Mouse (Mus musculus) megakaryocyte, adult 5-6 weeks (primary cell): ENCODE data around the gene Leng9. TPM values are rescaled to one million over a fixed set of nuclear protein-coding genes. Genes with fewer than 3 reads are reported as not detected.
"Not testable (repeated sequence)": the region's sequence is repeated elsewhere in the genome, so short reads cannot be mapped to it uniquely, and the experiment has no call there.

Experiments used
- ATAC-seq: 2 replicates; pipeline ENCODE4 v1.8.0; 2016; ENCODE audit warnings: mild to moderate bottlenecking, inconsistent platforms; ENCODE audit not compliant: poor library complexity, severe bottlenecking
- total RNA-seq, 2 experiments: library from RNA; stranded (forward) in 1 of 2; stranded (reverse) in 1 of 2; fragments of 153-499, 151-499 nt in 1 of 2; fragments of 221-1000, 200-1000 nt in 1 of 2; gene quantifications; 2 replicates each; pipeline versions ENCODE4 v1.2.3 to v1.2.4; 2015 to 2017

The Leng9 gene
- total RNA-seq (2015) (2.6 and 3.0 TPM in 2 replicates), total RNA-seq (2017) (4.1 and 5.2 TPM in 2 replicates)

- ATAC-seq: peak; percentile 4; the same call in 1 of the 2 replicates
Measured at GRCm38 (mm10) chr7:4150059-4150541, at the start of gene Leng9. Gene Leng9 (minus strand): TSS chr7:4150374.

DNA sequence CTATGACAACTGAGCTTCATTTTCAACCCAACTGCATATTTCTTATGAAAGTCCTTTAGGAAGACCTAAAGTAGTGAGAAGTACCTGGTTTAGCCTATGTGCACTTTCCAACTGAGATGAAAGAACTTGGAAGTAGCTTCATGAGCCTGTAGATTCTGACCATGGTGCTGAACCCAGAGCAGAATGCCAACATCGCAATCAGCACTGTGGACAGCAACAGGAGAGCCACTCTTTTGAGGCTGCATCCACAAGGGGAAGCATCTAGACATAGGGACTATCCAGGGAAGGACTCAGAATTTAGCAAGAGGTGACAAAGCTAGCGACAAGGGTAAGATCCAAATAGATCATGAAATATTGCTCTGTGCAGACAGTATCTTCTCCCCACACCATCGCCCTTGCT lies 28.3 kb upstream of the Leng9 start:
- no peak for ATAC-seq

DNA sequence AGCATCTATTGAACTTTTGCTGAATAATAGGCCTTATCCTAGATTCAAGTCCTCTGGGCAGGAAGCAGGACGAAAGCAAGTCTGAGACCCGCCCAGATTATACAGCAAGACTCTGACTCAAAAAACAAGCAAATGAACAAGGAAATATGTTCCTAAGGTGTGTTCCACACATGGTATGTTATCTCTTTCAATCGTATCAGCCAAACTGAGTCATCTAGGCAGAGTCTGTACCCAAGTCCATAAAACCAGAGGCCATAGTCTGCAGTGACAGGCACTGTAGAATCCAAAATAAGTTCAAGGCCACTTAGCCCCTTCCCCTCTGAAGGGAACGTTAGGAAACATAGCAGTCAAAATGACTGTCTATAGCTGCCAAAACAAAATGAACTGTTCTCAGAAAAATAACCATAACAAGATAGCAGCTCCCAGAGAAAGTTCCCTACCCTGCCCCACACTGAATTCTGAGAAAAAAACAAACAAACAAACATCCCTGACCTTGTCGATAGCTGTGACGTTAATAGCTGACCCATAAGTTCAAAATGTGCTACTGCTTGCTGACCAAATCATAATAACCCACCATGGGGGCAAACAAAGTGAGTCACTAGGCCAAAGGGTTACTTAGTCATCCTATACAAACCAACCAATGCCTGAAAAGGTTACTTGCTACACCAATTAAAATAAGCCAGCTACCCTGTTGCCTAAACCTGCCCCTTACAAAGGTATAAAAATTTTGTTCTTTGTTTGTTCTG lies 20.2 kb upstream of the Leng9 start:
- ATAC-seq: no peak

- ATAC-seq: no peak
Measured at GRCm38 (mm10) chr7:4167098-4167497, 16.9 kb upstream of the Leng9 start.

GRCm38 (mm10) chr7:4165286-4165685 lies 15.1 kb upstream of the Leng9 start:
- ATAC-seq: no peak

GRCm38 (mm10) chr7:4164090-4164910 lies 14.1 kb upstream of the Leng9 start, which contains the start of gene Cdc42ep5:
Gene Cdc42ep5 (minus strand): TSS chr7:4164860.
- ATAC-seq: no peak

DNA sequence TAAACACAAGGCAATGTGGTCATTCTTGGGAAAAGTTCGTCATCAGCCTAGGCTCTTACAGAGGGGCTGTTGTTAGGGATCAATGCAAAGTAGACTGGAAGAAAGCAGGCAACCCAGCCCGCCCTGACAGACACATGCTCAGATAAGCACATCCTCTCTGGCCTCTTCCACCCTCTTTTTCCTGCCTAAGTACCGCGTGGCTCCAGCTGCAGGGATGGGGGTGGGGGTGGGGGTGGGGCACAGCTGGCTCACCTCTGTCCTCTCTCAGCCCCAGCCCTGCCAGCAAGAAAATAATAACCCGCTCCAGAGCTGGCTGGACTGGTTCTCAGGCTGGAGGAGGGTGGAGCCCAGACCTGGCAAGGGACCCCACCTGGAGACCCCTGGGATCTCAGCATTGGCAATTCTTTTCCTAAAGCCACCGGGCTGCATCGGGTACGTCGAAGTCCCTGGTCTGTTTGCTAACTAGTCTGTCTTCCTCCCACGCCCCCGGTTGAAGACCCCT lies 13.4 kb upstream of the Leng9 start:
- ATAC-seq: no peak

GRCm38 (mm10) chr7:4161596-4161995 lies 11.4 kb upstream of the Leng9 start:
- not testable (repeated sequence) for ATAC-seq

- no peak for ATAC-seq
Measured at GRCm38 (mm10) chr7:4154976-4155375, 4.8 kb upstream of the Leng9 start.

DNA sequence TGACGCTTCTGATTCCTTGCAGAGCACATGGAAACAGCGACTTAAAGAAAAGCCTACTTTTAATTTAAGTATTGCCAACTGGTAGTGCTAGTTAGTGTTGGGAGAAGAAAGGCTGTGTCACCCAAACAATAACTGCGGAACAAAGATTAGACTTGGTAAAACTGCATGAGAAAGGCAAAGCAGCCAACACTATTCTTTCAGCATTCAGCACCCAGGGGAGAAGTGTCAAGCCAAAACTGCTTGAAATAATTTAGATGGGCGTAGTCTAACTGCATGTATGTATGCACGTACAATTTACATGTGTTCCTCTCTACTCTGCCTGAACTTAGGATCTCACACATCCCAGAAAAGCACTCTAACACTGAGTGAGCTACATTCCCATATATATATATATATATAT lies 4.2 kb upstream of the Leng9 start:
- ATAC-seq: no peak

DNA sequence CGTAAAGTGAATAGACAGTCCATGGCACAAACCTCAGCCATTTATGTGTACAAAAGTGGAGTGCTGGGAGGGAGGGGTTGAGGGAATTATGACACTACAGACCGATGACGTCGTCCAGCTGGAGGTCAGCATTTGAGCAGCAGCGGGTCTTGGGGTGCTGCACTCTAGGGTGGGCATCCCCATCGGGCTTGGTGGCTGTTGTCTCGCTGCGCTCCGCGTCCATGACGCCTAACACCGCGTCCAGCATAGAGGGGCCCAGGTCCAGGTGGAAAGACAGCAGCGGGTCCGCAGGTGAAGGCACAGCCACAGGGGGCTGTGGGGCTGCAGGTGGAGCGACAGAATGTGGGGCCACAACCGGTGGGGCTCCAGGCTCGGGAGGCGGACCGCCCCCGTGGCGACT lies 1.1 kb upstream of the Leng9 start:
- no peak for ATAC-seq

- peak; percentile 18 for ATAC-seq
Measured at GRCm38 (mm10) chr7:4150811-4151221, 642 bp upstream of the Leng9 start.

DNA sequence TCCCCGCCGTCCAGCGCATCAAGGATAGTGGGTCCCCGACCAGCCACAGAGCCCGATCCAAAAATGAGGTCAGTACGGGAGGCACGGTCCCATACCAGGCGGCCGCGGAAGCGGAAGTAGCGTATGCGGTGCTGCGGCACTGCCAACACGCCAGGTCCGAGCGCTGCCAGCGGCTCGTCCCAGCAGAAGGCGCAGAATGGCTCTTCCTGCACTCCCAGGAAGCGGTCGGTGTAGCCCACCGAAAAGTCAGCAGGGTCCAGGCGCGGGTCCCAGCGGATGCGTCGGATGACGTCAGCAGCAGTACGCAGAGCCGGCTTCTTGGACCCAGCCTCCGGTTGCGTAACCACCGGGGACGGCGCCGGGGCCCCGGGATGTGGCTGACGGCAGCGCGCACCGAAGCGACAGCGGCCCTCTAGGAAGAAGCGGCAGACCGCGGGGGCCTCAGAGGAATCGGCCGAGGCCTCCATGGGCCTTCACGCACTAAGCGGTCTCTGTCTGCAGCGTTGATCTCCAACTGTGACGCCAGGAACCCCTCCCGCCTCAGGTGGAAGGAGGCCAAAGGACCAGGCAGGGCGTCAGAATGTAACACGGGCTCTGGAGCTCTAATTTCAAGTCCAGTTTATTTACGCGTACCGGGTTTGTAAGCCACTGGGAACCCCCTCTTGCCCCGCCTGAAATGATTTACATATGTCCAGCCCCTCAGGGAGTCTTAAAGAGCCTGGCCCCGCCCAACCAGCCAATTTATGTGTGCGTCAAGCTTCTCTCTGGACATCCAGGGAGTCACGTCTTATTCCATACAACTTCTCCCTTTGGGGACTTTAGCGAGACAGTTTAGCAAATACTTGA lies 742 bp downstream of the Leng9 start:
- peak; percentile 68 for ATAC-seq

- ATAC-seq: peak; percentile 20
Measured at GRCm38 (mm10) chr7:4148341-4149208, 1.6 kb downstream of the Leng9 start.

DNA sequence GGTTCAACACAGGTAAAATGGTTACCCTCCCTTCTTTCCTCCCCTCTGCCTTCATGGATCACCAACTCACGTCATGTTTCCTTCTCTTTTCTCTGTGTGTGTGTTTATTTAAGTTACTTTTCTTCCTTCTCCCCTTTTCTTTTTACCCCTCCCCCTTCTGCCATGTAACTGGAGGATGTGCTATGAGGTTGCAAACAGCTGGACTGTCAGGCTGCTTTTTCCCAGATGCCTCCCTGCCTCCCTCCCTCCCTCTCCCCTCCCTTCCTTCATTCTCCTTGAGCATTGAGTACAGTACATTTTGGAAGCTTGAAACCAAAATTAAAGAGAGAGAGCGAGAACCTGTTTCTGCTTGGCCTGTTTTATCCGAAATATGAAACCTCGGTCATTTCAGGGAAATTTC lies 2.3 kb downstream of the Leng9 start:
- no peak for ATAC-seq

DNA sequence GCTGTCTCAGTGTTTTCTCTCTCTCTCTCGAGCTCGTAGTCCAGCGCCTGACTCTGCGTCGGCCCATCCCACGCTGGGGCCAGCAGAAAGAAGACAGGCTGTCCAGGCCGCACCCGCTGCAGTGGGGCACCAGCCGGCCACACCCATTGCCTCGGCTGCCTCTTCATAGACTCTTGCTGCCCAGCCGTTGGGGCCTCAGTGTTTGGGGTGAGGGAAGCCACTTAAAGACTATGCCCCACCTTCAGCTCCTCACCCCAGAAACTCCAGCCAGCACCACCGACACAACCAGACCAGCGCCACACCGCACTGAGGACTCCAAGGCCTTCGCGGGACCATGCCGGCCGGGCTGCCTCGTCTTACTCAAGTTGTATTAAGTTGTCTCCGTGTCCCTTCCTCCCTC lies 2.8 kb downstream of the Leng9 start:
- ATAC-seq: no peak

DNA sequence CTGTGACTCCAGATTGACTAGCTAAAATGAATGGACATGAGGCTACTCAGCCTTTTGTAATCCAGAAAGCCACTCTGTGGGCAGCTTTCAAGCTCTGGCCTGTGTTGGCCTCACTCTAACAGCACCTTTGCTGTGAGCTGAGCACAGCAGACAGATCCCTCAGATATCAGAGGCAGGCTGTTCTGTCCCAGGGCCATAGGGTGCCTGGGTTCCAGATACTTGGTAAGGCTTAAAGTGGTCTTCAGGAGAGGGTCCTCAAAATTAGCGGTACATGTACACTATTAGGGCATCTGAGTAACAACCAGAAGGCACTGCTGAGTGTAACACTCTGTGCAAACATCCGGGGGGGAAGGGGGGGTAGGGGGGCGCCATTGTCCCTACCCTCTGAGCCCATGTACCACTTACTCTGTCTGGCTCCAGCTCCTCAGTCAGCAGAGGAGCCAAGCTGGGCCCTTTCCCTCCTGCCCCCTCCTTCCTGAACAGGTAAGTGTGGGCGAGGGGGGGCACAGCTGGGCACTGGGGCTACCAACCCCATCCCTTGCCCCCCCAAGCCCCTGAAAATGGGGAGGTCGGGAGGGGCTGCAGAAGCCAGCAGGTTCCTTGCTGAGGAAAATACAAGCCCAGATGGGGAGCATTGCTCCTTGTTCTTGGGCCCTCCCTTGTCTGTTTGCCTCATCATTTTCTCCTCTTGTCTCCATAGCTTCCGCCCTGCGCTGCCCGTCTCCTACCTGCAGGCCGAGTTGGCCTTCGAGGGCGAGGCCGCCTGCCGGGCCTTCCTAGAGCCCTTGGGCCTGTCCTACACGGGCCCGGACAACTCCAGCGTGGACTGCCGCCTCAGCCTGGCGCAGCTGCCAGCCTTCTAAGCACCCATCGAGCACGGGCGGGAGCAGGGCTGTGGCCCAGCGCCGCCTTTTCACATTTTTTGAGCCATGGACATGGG lies 3.7 kb downstream of the Leng9 start:
- ATAC-seq: no peak

GRCm38 (mm10) chr7:4145552-4146190 lies 4.5 kb downstream of the Leng9 start:
- ATAC-seq: peak; percentile 16; the same call in 1 of the 2 replicates
